Mouse (Mus musculus) neural tube, embryonic 11.5 days (tissue): ENCODE measurements around the gene Mrpl43. TPM values are rescaled to one million over a fixed set of nuclear protein-coding genes. Genes with fewer than 3 reads are reported as not detected.

Experiments
- ATAC-seq: fragments of 200-750 bp; cut with Nextera tagmentation; 2 replicates; pipeline ENCODE4 v1.8.0; 2017; ENCODE audit warnings: moderate number of reproducible peaks, mild to moderate bottlenecking, moderate TSS enrichment, moderate library complexity; ENCODE audit not compliant: insufficient read depth, low FRiP score, low TSS enrichment
- DNase-seq: peaks from one replicate; pipeline ENCODE4 v3.0.0-alpha.2; 2015; ENCODE audit warnings: low spot score
- H3K27ac ChIP-seq: fragments of 300-500 bp; sonication (generic); 2 replicates; pipeline ENCODE4 v1.5.1; 2014; ENCODE audit warnings: low read depth, mild to moderate bottlenecking, low read length
- H3K27me3 ChIP-seq: fragments of 300-500 bp; sonication (generic); 2 replicates; pipeline ENCODE4 v1.6.1; 2014; ENCODE audit warnings: mild to moderate bottlenecking, low read length, mixed read lengths; ENCODE audit not compliant: control insufficient read depth, insufficient read depth
- H3K36me3 ChIP-seq: fragments of 300-500 bp; sonication (generic); 2 replicates; pipeline ENCODE4 v1.6.1; 2014; ENCODE audit warnings: mild to moderate bottlenecking, low read length, moderate library complexity, mixed read lengths; ENCODE audit not compliant: control insufficient read depth, insufficient read depth
- H3K4me1 ChIP-seq: fragments of 300-500 bp; sonication (generic); 2 replicates; pipeline ENCODE4 v1.6.1; 2014; ENCODE audit warnings: low read length, mixed read lengths; ENCODE audit not compliant: control insufficient read depth, insufficient read depth
- H3K4me2 ChIP-seq: fragments of 300-500 bp; sonication (generic); 2 replicates; pipeline ENCODE4 v1.6.1; 2014; ENCODE audit warnings: low read depth, mild to moderate bottlenecking, moderate library complexity
- H3K4me3 ChIP-seq: fragments of 300-500 bp; sonication (generic); 2 replicates; pipeline ENCODE4 v1.5.1; 2014; ENCODE audit warnings: low read depth, low read length
- H3K9ac ChIP-seq: fragments of 300-500 bp; sonication (generic); 2 replicates; pipeline ENCODE4 v1.6.1; 2014; ENCODE audit warnings: mild to moderate bottlenecking, low read length
- H3K9me3 ChIP-seq: fragments of 300-500 bp; sonication (generic); 2 replicates; pipeline ENCODE4 v1.6.1; 2016; ENCODE audit warnings: low read length; ENCODE audit not compliant: control insufficient read depth
- WGBS: fragments of 180-500 bp; shearing (Covaris S2); extraction: QIAGEN DNeasy Blood & Tissue Kit; methylation state at CpG from one replicate; pipeline ENCODE4 v1.1.7; 2014; 5-methylcytosine and 5-hydroxymethylcytosine counted together
- polyA plus RNA-seq: library from polyadenylated mRNA; unstranded; fragments of >200 nt; fragmentation: Nextera tagmentation; extraction: Ambion mirVana; gene quantifications from 2 replicates; pipeline ENCODE4 v1.2.1, GENCODE M21; 2014

Gene Mrpl43
- polyA plus RNA-seq, 1 experiment from 2014 or later = 65.3 TPM

DNA sequence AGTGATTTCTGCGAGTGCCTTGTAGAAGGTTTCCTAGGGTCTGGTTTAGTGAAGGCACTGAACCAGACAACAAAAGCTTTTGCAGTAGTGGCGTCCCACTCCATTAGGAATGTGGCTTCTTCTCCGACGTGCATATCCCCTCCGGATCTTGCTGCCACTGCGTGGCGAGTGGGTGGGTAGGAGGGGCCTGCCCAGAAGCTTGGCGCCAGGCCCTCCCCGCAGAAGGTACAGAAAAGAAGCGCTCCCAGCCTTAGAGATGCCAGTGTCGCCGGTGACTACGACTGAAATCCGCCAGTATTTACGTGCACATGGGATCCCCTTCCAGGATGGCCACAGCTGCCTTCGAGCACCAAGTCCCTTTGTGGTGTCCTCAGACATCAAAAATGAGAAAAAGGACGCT lies 779 bp upstream of the Mrpl43 start:
- ATAC-seq (no peak), DNase-seq (no peak)
- Histone ChIP-seq H3K27ac (no peak overlapping the region), H3K9me3 (no peaks in the 10 kb centered on the region), H3K27me3 (no peaks in the 10 kb centered on the region), H3K36me3 (peaks cover 2% of the 10 kb centered on the region; the same call in 1 of the 2 replicates), H3K9ac (peak overlapping the region; percentile 85), H3K4me2 (peak overlapping the region; percentile 95), H3K4me3 (peak overlapping the region; percentile 98), H3K4me1 (peaks cover 3% of the 10 kb centered on the region; the same call in 1 of the 2 replicates)
- 45% methylated on average over 17 of the region's 17 CpGs for WGBS

DNA sequence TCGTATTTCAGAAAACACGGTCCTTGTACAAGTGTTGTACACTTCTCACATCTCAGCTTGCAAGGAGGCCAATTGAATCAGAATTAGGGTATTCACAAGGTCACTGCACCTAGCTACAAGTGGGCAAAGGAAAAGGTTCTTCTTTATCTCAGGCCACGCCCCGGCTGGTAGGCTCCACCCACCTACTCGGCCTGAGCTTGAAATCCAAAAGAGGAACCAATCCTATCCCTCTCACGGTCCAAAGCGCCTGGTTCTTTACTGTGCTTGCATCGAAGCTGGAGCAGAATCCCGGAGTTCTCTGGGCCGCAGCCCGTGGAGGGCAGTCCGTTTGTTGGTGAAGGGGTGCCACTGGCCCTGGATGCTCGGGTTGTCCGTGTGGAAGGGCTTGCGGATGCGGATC lies 798 bp downstream of the Mrpl43 start, which contains the start of gene Twnk:
Gene Twnk (plus strand): TSS at position 220 of the 400 bp plus-strand sequence.
- peak within 1 kb of the TSS; percentile 95 for H3K4me2 ChIP-seq
- H3K9ac ChIP-seq = peak within 1 kb of the TSS; percentile 85
- peak within 1 kb of the TSS; percentile 98 for H3K4me3 ChIP-seq
- peaks cover 3% of the 10 kb centered on the region; the same call in 1 of the 2 replicates for H3K4me1 ChIP-seq
- 0 out of 2 replicates have a peak, but pooled peaks cover 2% of the 10 kb centered on the region for H3K36me3 ChIP-seq
- WGBS = 13% methylated on average over 16 of the region's 16 CpGs
- H3K27me3 ChIP-seq = no peaks in the 10 kb centered on the region
- ATAC-seq (no peak), DNase-seq (peak; percentile 47)
- peak within 1 kb of the TSS; percentile 49; the same call in 1 of the 2 replicates for H3K27ac ChIP-seq
- no peaks in the 10 kb centered on the region for H3K9me3 ChIP-seq

DNA sequence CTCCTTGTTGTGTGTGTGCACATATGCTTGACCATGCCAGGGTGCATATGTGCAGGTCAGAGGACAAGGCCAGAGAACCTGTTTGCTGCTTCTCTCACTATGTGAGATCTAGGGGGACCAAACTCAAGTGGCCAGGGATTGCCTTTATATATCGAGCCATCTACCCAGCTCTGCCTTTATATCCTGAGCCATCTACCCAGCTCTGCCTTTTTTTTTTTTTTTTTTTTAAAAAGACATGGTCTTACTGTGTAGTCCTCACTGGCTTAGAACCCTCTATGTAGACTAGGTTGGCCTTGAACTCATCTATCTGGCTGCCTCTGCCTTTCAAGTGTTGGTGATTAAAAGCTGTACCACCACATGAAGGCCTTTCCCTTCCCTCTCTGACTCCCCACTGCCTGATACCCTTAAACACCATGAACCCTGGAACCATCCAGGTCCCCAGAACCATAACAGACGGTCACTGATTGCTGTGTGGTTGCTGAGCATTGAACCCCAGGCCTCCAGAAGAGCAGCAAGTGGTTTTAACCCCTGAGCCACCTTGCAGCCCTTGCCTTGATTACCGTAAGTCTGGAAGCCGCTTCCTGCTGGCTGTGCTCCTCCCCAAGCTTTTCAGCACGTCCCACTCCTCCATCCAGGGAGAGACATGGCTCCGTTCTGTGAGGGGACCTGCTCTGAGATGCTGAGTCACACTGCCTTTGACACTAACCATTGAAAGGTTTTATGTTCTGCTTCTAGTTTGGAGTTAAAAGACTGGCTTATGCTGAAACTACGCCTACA lies 2.3 kb downstream of the Mrpl43 start:
- H3K9me3 ChIP-seq = no peaks in the 10 kb centered on the region
- WGBS = 86% methylated on average over 7 of the region's 7 CpGs
- no peak for DNase-seq
- H3K27ac ChIP-seq = no peak overlapping the region
- no peak overlapping the region for H3K4me3 ChIP-seq
- no peak overlapping the region for H3K9ac ChIP-seq
- ATAC-seq = no peak
- 0 out of 2 replicates have a peak, but pooled peaks cover 2% of the 10 kb centered on the region for H3K36me3 ChIP-seq
- no peak overlapping the region for H3K4me2 ChIP-seq
- H3K4me1 ChIP-seq = peaks cover 3% of the 10 kb centered on the region; the same call in 1 of the 2 replicates
- no peaks in the 10 kb centered on the region for H3K27me3 ChIP-seq

DNA sequence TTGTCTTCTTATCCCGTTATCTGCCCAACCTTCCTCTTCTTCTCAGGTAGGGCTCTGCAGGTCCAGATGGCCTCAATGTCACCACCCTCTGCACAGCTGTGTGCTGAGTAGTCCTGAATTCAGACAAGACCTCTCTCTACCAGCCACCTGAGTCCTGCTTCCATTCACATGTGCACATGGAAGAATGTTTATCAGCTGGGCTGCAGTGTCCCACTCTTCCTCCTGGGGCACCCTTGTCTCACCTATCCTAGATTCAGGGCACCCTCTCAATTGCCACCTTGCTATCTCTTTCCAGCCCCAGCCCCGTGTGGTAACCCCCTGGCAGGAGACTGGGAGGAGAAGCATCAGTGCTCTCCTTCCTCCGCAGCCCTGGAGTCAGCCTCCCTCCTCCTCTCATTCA lies 3.9 kb downstream of the Mrpl43 start:
- Histone ChIP-seq H3K4me3 (no peak overlapping the region), H3K4me1 (peaks cover 3% of the 10 kb centered on the region; the same call in 1 of the 2 replicates), H3K27ac (no peak overlapping the region), H3K27me3 (no peaks in the 10 kb centered on the region), H3K9ac (no peak overlapping the region), H3K9me3 (no peaks in the 10 kb centered on the region), H3K4me2 (no peak overlapping the region), H3K36me3 (0 out of 2 replicates have a peak, but pooled peaks cover 2% of the 10 kb centered on the region)
- ATAC-seq (no peak), DNase-seq (no peak)
- WGBS = 74% methylated on average over 3 of the region's 3 CpGs

DNA sequence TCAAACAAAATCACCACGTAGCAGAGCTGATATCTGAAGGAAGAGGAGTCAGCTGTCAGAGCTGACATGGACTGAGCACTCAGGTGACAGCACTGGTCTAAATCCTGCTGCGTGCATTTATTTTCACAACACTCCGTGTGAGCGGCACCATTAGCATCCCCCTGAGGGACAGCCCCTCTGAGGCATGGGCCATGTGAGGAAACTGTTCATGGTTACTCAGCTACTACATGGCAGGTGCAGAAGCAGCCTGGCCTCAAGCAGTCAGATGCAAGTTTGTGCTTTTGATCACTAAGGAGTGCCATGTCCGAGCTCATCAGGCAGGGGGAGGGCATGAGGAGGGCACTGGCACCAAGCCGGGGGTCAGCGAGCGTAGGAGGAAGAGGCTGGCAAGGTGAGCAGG lies 6.6 kb downstream of the Mrpl43 start:
- 87% methylated on average over 8 of the region's 8 CpGs for WGBS
- Histone ChIP-seq H3K27me3 (no peaks in the 10 kb centered on the region), H3K27ac (no peak overlapping the region), H3K36me3 (0 out of 2 replicates have a peak, but pooled peaks cover 2% of the 10 kb centered on the region), H3K4me2 (no peak overlapping the region), H3K4me3 (no peak overlapping the region), H3K4me1 (no peaks in the 10 kb centered on the region), H3K9ac (no peak overlapping the region), H3K9me3 (no peaks in the 10 kb centered on the region)
- no peak for ATAC-seq
- no peak for DNase-seq

DNA sequence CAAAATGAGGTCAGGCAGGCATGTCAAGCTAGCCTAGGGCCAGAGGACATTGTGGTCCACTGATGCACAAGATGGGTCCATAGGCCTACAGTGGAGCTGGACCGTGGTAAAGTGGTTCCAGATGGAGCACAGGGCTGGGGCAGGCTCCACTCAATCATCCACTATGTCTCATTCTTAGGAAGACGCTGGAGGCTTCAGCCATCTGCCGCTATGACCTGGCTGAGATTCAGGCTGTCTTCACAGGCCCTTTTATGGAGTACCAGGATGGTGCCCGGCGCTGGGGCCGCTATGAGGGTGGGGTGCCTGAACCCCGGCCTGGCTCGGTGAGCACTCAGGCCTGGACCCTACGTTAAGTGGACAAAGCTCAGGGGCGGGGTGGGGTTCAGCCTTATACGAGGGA lies 8.5 kb downstream of the Mrpl43 start:
- ATAC-seq (no peak), DNase-seq (no peak)
- H3K27ac ChIP-seq = no peak overlapping the region
- H3K4me1 ChIP-seq = no peaks in the 10 kb centered on the region
- H3K4me3 ChIP-seq = no peak overlapping the region
- WGBS = 76% methylated on average over 11 of the region's 11 CpGs
- no peaks in the 10 kb centered on the region for H3K9me3 ChIP-seq
- H3K27me3 ChIP-seq = no peaks in the 10 kb centered on the region
- H3K9ac ChIP-seq = no peak overlapping the region
- H3K36me3 ChIP-seq = 0 out of 2 replicates have a peak, but pooled peaks cover 2% of the 10 kb centered on the region
- no peak overlapping the region for H3K4me2 ChIP-seq

DNA sequence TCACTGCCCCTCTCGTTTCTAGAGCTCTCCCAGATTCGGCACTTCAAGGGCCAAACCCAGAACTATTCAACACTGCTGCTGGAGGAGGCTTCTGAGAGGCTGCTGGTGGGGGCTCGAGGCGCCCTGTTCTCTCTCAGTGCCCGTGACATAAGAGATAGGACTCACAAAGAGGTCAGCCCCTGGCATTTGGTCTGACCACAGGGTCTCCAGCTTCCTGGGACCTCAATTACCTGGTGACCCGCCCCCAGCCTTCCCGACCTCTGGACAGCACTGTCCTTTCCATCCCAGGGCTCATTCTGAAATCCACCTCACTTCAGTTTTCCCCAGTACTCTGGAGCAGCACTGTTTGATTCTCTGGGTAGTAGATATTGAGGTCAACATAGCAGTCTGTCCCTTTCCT lies 13.5 kb downstream of the Mrpl43 start:
- H3K4me1 ChIP-seq = peaks cover 10% of the 10 kb centered on the region
- H3K9me3 ChIP-seq = no peaks in the 10 kb centered on the region
- no peak overlapping the region for H3K9ac ChIP-seq
- H3K27me3 ChIP-seq = no peaks in the 10 kb centered on the region
- H3K4me3 ChIP-seq = no peak overlapping the region
- H3K27ac ChIP-seq = no peak overlapping the region
- H3K4me2 ChIP-seq = no peak overlapping the region
- ATAC-seq = no peak
- WGBS = 51% methylated on average over 7 of the region's 7 CpGs
- H3K36me3 ChIP-seq = no peaks in the 10 kb centered on the region
- no peak for DNase-seq

DNA sequence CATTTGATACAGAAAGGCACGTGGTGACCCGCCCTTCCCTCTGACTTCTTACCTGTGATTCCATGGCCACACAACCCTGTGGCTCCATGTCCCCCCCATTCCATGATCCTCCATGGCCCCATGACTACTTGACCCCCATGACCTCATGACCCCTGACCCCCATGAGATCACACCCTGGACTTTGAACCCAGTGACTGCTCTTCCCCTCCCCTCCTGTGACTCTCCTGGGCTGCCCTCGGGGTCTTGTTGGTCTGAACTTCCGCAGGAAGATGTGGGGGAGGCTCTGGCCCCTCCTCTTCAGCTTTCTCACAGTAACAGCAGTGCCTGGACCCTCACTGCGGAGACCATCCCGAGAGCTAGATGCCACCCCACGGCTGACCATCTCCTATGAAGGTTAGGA lies 14.0 kb downstream of the Mrpl43 start:
- Histone ChIP-seq H3K4me1 (peaks cover 10% of the 10 kb centered on the region), H3K9ac (no peak overlapping the region), H3K27me3 (no peaks in the 10 kb centered on the region), H3K4me2 (no peak overlapping the region), H3K27ac (no peak overlapping the region), H3K36me3 (no peaks in the 10 kb centered on the region), H3K9me3 (no peaks in the 10 kb centered on the region), H3K4me3 (no peak overlapping the region)
- 45% methylated on average over 7 of the region's 7 CpGs for WGBS
- ATAC-seq (no peak), DNase-seq (no peak)

DNA sequence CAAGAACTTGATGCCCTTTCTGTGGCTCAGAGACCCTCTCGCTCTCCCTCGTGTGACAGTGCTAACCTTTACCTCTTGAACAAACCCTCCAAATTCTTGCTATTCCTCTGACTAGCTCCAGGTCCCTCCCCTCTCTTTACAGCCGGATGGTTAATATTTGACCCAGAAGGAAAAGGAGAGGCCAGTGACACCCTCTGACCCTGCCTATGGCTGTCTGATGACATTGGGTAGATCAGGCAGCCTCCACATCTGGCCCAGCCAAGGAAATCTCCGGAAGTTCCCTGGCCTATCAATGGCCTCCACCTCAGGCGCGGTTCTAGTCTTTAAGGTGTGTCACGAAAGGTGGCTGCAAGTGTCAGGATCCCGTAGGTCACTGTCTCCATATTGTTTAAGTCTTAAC lies 15.2 kb downstream of the Mrpl43 start:
- no peaks in the 10 kb centered on the region for H3K9me3 ChIP-seq
- no peak overlapping the region for H3K4me3 ChIP-seq
- WGBS = 74% methylated on average over 8 of the region's 8 CpGs
- H3K4me1 ChIP-seq = peaks cover 10% of the 10 kb centered on the region
- no peak overlapping the region for H3K9ac ChIP-seq
- no peak overlapping the region for H3K4me2 ChIP-seq
- no peaks in the 10 kb centered on the region for H3K27me3 ChIP-seq
- DNase-seq (no peak), ATAC-seq (no peak)
- no peaks in the 10 kb centered on the region for H3K36me3 ChIP-seq
- no peak overlapping the region for H3K27ac ChIP-seq
